Mouse (Mus musculus) layer of hippocampus, adult 9-11 months (tissue): ENCODE data around the gene Rpl10-ps3.

Experiments used
- DNase-seq: peaks from one replicate; pipeline ENCODE4 v3.0.0; 2022

Rpl10-ps3 gene

GRCm38 (mm10) chr9:50305666-50306402 lies 38.9 kb downstream of the Rpl10-ps3 start:
- DNase-seq = peak; percentile 66

- no peak for DNase-seq
Observed at GRCm38 (mm10) chr9:50305046-50305445, 39.7 kb downstream of the Rpl10-ps3 start.

GRCm38 (mm10) chr9:50304004-50304403 lies 40.8 kb downstream of the Rpl10-ps3 start:
- DNase-seq = no peak

- peak; percentile 83 for DNase-seq
Observed at GRCm38 (mm10) chr9:50301722-50302121, 43.0 kb downstream of the Rpl10-ps3 start.

- DNase-seq = no peak
Observed at GRCm38 (mm10) chr9:50298389-50298788, 46.4 kb downstream of the Rpl10-ps3 start.
